Mouse (Mus musculus): ENCODE measurements around the gene Dbp.

DNA sequence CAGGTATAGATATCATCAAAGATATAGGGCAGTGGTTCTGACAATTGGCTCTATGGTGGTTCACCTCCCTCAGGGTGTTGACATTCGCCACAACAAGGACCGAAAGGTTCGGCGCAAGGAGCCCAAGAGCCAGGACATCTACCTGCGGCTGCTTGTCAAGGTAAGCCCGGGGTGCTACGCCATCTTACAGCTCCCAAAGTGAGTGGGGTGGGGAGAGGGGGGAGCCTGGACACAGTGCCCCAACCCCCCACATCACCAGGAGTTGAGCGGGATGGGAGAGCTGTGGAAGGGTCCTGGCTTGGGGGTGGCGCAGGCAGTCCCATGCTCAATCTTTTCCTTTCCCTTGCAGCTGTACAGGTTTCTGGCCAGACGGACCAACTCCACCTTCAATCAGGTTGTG is 14.3 kb downstream of the Dbp start:
- TF ChIP-seq MAFK (IDR thresholded peaks at IDR 0.05; ENCODE audit: insufficient read depth, low read depth, low read length) (no peak), CHD2 (IDR thresholded peaks at IDR 0.05; ENCODE audit: low read depth, low read length) (no peak), ZC3H11A (IDR thresholded peaks at IDR 0.05; ENCODE audit: borderline replicate concordance, low read depth, low read length) (no peak), ZNF384 (IDR thresholded peaks at IDR 0.05; ENCODE audit: low read depth, low read length) (no peak), HCFC1 (IDR thresholded peaks at IDR 0.05; ENCODE audit: borderline replicate concordance, insufficient read depth, low read length) (no peak)

All from ES-E14 (cell line).